ENCODE assay signal across 19 mouse cellular contexts in genomic region chr16:8767133-8768052, GRCm38 (mm10). TPM values are rescaled to one million over a fixed set of nuclear protein-coding genes. Genes with fewer than 3 reads are reported as not detected.
DNase-seq lines count a peak whose midpoint lies in the region; ATAC-seq lines count a peak whose summit lies in the region.
"Had no signal": no experiment of that assay in that cellular context is flagged by ENCODE, and none has a peak within 500 bp of the region (broad histone marks: within the 10 kb centered on the region; RNA-seq: fewer than 3 reads in every experiment).

No protein-coding gene starts in this region.

- DNase-seq in right cerebral cortex, adult 18-20 months, result peak; percentile 33
- DNase-seq in right cerebral cortex, postnatal 4 days, result no peak
- peak; percentile 67 for DNase-seq in c-Kit-positive CD71-positive TER-119-positive erythroid progenitor cells, embryonic 14.5 days (ENCODE audit: low spot score)
- DNase-seq in right cerebral cortex, postnatal 25 days, result peak; percentile 55
- DNase-seq in kidney, adult 9 months, result no peak
- DNase-seq: adrenal gland, postnatal 10 days; gastrocnemius, postnatal 14 days; midbrain, embryonic 14.5 days; thymus, postnatal 14 days had no signal

- peak overlapping the region; percentile 68 for H3K9ac ChIP-seq in liver, embryonic 12.5 days
- no peak overlapping the region for H3K9ac ChIP-seq in kidney, embryonic 14.5 days (ENCODE audit: low read depth, low read length)
- H3K9ac ChIP-seq in hindbrain, embryonic 12.5 days, result no peak overlapping the region
- H3K9ac ChIP-seq: embryonic facial prominence, embryonic 12.5 days; heart, embryonic 15.5 days; hindbrain, embryonic 14.5 days; limb, embryonic 13.5 days; stomach, embryonic 15.5 days had no signal

- no peaks in the 10 kb centered on the region for H3K9me3 ChIP-seq in liver, embryonic 12.5 days (replicated peaks)
- H3K9me3 ChIP-seq in kidney, embryonic 14.5 days (ENCODE audit: control insufficient read depth, low read length), result no peaks in the 10 kb centered on the region
- H3K9me3 ChIP-seq in hindbrain, embryonic 12.5 days (replicated peaks), result no peaks in the 10 kb centered on the region
- H3K9me3 ChIP-seq: embryonic facial prominence, embryonic 12.5 days; heart, embryonic 15.5 days; limb, embryonic 13.5 days; stomach, embryonic 15.5 days had no signal

- H3K4me3 ChIP-seq in liver, embryonic 12.5 days, result peak overlapping the region; percentile 32; the same call in 1 of the 2 replicates
- no peak overlapping the region for H3K4me3 ChIP-seq in kidney, embryonic 14.5 days (ENCODE audit: low read length)
- H3K4me3 ChIP-seq in hindbrain, embryonic 12.5 days, result no peak overlapping the region
- H3K4me3 ChIP-seq: embryonic facial prominence, embryonic 12.5 days; heart, embryonic 15.5 days; limb, embryonic 13.5 days; stomach, embryonic 15.5 days had no signal

- no peaks in the 10 kb centered on the region for H3K36me3 ChIP-seq in liver, embryonic 12.5 days
- no peaks in the 10 kb centered on the region for H3K36me3 ChIP-seq in kidney, embryonic 14.5 days (ENCODE audit: control insufficient read depth, insufficient read depth, low read length)
- H3K36me3 ChIP-seq in hindbrain, embryonic 12.5 days, result no peaks in the 10 kb centered on the region
- H3K36me3 ChIP-seq: embryonic facial prominence, embryonic 12.5 days; heart, embryonic 15.5 days; limb, embryonic 13.5 days; stomach, embryonic 15.5 days had no signal

- H3K27me3 ChIP-seq in liver, embryonic 12.5 days (replicated peaks), result peaks cover 10% of the 10 kb centered on the region; the same call in 1 of the 2 replicates
- no peaks in the 10 kb centered on the region for H3K27me3 ChIP-seq in kidney, embryonic 14.5 days (ENCODE audit: control insufficient read depth, insufficient read depth, low read length)
- 0 out of 2 replicates have a peak, but pooled peaks cover 4% of the 10 kb centered on the region for H3K27me3 ChIP-seq in hindbrain, embryonic 12.5 days
- H3K27me3 ChIP-seq: heart, embryonic 15.5 days; stomach, embryonic 15.5 days had no signal

- peak overlapping the region; percentile 67 for H3K4me2 ChIP-seq in liver, embryonic 12.5 days
- no peak overlapping the region for H3K4me2 ChIP-seq in kidney, embryonic 14.5 days (replicated peaks; ENCODE audit: low read depth, low read length)
- no peak overlapping the region for H3K4me2 ChIP-seq in hindbrain, embryonic 12.5 days (replicated peaks)
- H3K4me2 ChIP-seq: embryonic facial prominence, embryonic 12.5 days; heart, embryonic 15.5 days; hindbrain, embryonic 14.5 days; limb, embryonic 13.5 days; stomach, embryonic 15.5 days had no signal

- H3K4me1 ChIP-seq in liver, embryonic 12.5 days, result peaks cover 85% of the 10 kb centered on the region
- H3K4me1 ChIP-seq in kidney, embryonic 14.5 days (ENCODE audit: control insufficient read depth, insufficient read depth, low read length), result no peaks in the 10 kb centered on the region
- H3K4me1 ChIP-seq in hindbrain, embryonic 12.5 days, result no peaks in the 10 kb centered on the region
- H3K4me1 ChIP-seq: embryonic facial prominence, embryonic 12.5 days; limb, embryonic 13.5 days; stomach, embryonic 15.5 days had no signal

- peak overlapping the region; percentile 94 for H3K27ac ChIP-seq in liver, embryonic 12.5 days
- no peak overlapping the region for H3K27ac ChIP-seq in kidney, embryonic 14.5 days (ENCODE audit: low read depth, low read length)
- H3K27ac ChIP-seq in hindbrain, embryonic 12.5 days, result no peak overlapping the region
- H3K27ac ChIP-seq: embryonic facial prominence, embryonic 12.5 days; heart, embryonic 15.5 days; hindbrain, embryonic 14.5 days; limb, embryonic 13.5 days; stomach, embryonic 15.5 days had no signal

- peak; percentile 82 for ATAC-seq in liver, embryonic 12.5 days
- ATAC-seq in kidney, embryonic 14.5 days (ENCODE audit: low FRiP score, low TSS enrichment), result no peak
- no peak for ATAC-seq in hindbrain, embryonic 12.5 days (ENCODE audit: low FRiP score)
- ATAC-seq: forebrain, embryonic 14.5 days; intestine, postnatal 0 days had no signal

- WGBS in liver, embryonic 12.5 days (ENCODE audit: insufficient replicate concordance), result 61% methylated on average over 11 of the region's 11 CpGs
- WGBS in kidney, embryonic 14.5 days, result 82% methylated on average over 11 of the region's 11 CpGs
- WGBS in hindbrain, embryonic 12.5 days, result 91% methylated on average over 11 of the region's 11 CpGs

RNA-seq across cellular contexts. Expression of gene Usp7, which starts 24.7 kb away (rescaled TPM):
- polyA plus RNA-seq in liver, embryonic 12.5 days (2016; fragmentation: Nextera tagmentation; extraction: Ambion mirVana), result 32.9 and 33.5 TPM in 2 replicates
- 46.2 and 61.4 TPM in 2 replicates for polyA plus RNA-seq in kidney, embryonic 14.5 days (2014; fragmentation: Nextera tagmentation; extraction: Ambion mirVana)
- polyA plus RNA-seq in hindbrain, embryonic 12.5 days (2016; fragmentation: Nextera tagmentation; extraction: Ambion mirVana), result 32.1 and 34.9 TPM in 2 replicates

Comparison
In these comparisons a context has a peak if more than half of its experiments do, and no peak if none do; other contexts are left out.
1. DNase-seq: peak in right cerebral cortex, adult 18-20 months (single experiment), c-Kit-positive CD71-positive TER-119-positive erythroid progenitor cells, embryonic 14.5 days (single experiment) and right cerebral cortex, postnatal 25 days (single experiment); none in right cerebral cortex, postnatal 4 days (single experiment) and kidney, adult 9 months (single experiment).